Comparison of ENCODE assay signal across 16 mouse cellular contexts in the genomic region with DNA sequence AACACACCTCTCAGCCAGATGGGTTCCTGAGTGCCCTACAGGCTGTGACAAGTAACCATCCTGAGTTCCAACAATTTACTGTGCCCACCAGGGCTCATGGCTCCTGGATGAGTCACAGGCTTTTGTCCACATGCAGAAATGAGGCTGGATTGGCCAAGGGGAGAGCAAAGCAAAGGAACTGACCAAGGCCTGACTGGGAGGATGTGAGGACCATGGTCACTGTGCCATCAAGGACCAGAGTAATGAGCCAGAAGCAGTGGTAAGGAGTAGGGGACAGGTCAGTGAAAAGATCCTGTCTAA.
DNase-seq lines count a peak whose midpoint lies in the region; ATAC-seq lines count a peak whose summit lies in the region.
"Had no signal": no experiment of that assay in that cellular context is flagged by ENCODE, and none has a peak within 500 bp of the region (broad histone marks: within the 10 kb centered on the region; RNA-seq: fewer than 3 reads in every experiment).

No protein-coding gene starts in this region.

- H3K4me1 ChIP-seq in forebrain, embryonic 10.5 days = peaks cover 5% of the 10 kb centered on the region
- H3K4me1 ChIP-seq in forebrain, embryonic 12.5 days = 0 out of 2 replicates have a peak, but pooled peaks cover 2% of the 10 kb centered on the region
- peaks cover 24% of the 10 kb centered on the region for H3K4me1 ChIP-seq in hindbrain, embryonic 15.5 days (replicated peaks)
- H3K4me1 ChIP-seq in hindbrain, embryonic 12.5 days = peaks cover 16% of the 10 kb centered on the region; the same call in 1 of the 2 replicates
- H3K4me1 ChIP-seq in limb, embryonic 15.5 days = peaks cover 44% of the 10 kb centered on the region

- ATAC-seq in forebrain, embryonic 12.5 days (ENCODE audit: low FRiP score) = no peak
- no peak for ATAC-seq in hindbrain, embryonic 15.5 days (ENCODE audit: low FRiP score, low read depth)
- no peak for ATAC-seq in hindbrain, embryonic 12.5 days (ENCODE audit: low FRiP score)
- no peak for ATAC-seq in limb, embryonic 15.5 days (ENCODE audit: insufficient number of reproducible peaks, low FRiP score, low TSS enrichment, low read depth)
- ATAC-seq: activated CD4-positive, CD25-positive, alpha-beta regulatory T cell, adult 4 months had no signal

- DNase-seq in forebrain, embryonic 10.5 days (ENCODE audit: extremely low spot score, low spot score) = no peak
- DNase-seq in Muller cell, postnatal 12 days (ENCODE audit: inconsistent ontology term) = peak; percentile 42
- no peak for DNase-seq in urinary bladder, postnatal 14 days (ENCODE audit: low spot score)
- DNase-seq in ovary, postnatal 36 days (ENCODE audit: low spot score) = no peak
- DNase-seq: adrenal gland, postnatal 25 days; cerebellum, adult 8-10 months; kidney, adult 11 months; kidney, postnatal 14 days; lung, postnatal 14 days; thymus, postnatal 36 days had no signal

- no peaks in the 10 kb centered on the region for H3K9me3 ChIP-seq in forebrain, embryonic 10.5 days
- H3K9me3 ChIP-seq in forebrain, embryonic 12.5 days = no peaks in the 10 kb centered on the region
- no peaks in the 10 kb centered on the region for H3K9me3 ChIP-seq in hindbrain, embryonic 15.5 days
- H3K9me3 ChIP-seq in hindbrain, embryonic 12.5 days (replicated peaks) = no peaks in the 10 kb centered on the region
- no peaks in the 10 kb centered on the region for H3K9me3 ChIP-seq in limb, embryonic 15.5 days

- no peak overlapping the region for H3K9ac ChIP-seq in forebrain, embryonic 12.5 days
- no peak overlapping the region for H3K9ac ChIP-seq in hindbrain, embryonic 15.5 days
- H3K9ac ChIP-seq in hindbrain, embryonic 12.5 days = no peak overlapping the region
- no peak overlapping the region for H3K9ac ChIP-seq in limb, embryonic 15.5 days

- no peaks in the 10 kb centered on the region for H3K36me3 ChIP-seq in forebrain, embryonic 10.5 days (replicated peaks)
- no peaks in the 10 kb centered on the region for H3K36me3 ChIP-seq in forebrain, embryonic 12.5 days (replicated peaks)
- H3K36me3 ChIP-seq in hindbrain, embryonic 15.5 days = no peaks in the 10 kb centered on the region
- H3K36me3 ChIP-seq in hindbrain, embryonic 12.5 days = no peaks in the 10 kb centered on the region
- no peaks in the 10 kb centered on the region for H3K36me3 ChIP-seq in limb, embryonic 15.5 days

- no peak overlapping the region for H3K4me2 ChIP-seq in forebrain, embryonic 12.5 days
- no peak overlapping the region for H3K4me2 ChIP-seq in hindbrain, embryonic 15.5 days
- H3K4me2 ChIP-seq in hindbrain, embryonic 12.5 days (replicated peaks) = no peak overlapping the region
- no peak overlapping the region for H3K4me2 ChIP-seq in limb, embryonic 15.5 days

- peak overlapping the region; percentile 25; the same call in 1 of the 2 replicates for H3K27ac ChIP-seq in forebrain, embryonic 10.5 days
- H3K27ac ChIP-seq in forebrain, embryonic 12.5 days = no peak overlapping the region
- H3K27ac ChIP-seq in hindbrain, embryonic 15.5 days (replicated peaks) = peak overlapping the region; percentile 28; the same call in 1 of the 2 replicates
- H3K27ac ChIP-seq in hindbrain, embryonic 12.5 days = no peak overlapping the region
- peak overlapping the region; percentile 80 for H3K27ac ChIP-seq in limb, embryonic 15.5 days

- H3K27me3 ChIP-seq in forebrain, embryonic 10.5 days (ENCODE audit: poor library complexity, severe bottlenecking) = no peaks in the 10 kb centered on the region; the same call in 1 of the 2 replicates
- no peaks in the 10 kb centered on the region for H3K27me3 ChIP-seq in forebrain, embryonic 12.5 days
- no peaks in the 10 kb centered on the region for H3K27me3 ChIP-seq in hindbrain, embryonic 15.5 days
- no peaks in the 10 kb centered on the region for H3K27me3 ChIP-seq in hindbrain, embryonic 12.5 days
- no peaks in the 10 kb centered on the region for H3K27me3 ChIP-seq in limb, embryonic 15.5 days
- H3K27me3 ChIP-seq: CH12.LX had no signal

- H3K4me3 ChIP-seq in forebrain, embryonic 10.5 days = no peak overlapping the region
- H3K4me3 ChIP-seq in forebrain, embryonic 12.5 days (replicated peaks) = no peak overlapping the region
- H3K4me3 ChIP-seq in hindbrain, embryonic 15.5 days = no peak overlapping the region
- no peak overlapping the region for H3K4me3 ChIP-seq in hindbrain, embryonic 12.5 days
- no peak overlapping the region for H3K4me3 ChIP-seq in limb, embryonic 15.5 days

Comparison
In these comparisons a context has a peak if more than half of its experiments do, and no peak if none do; other contexts are left out.
1. H3K27ac ChIP-seq: peak in forebrain, embryonic 10.5 days (single experiment), hindbrain, embryonic 15.5 days (single experiment) and limb, embryonic 15.5 days (single experiment); none in forebrain, embryonic 12.5 days (single experiment) and hindbrain, embryonic 12.5 days (single experiment).